ENCODE assay signal across 8 mouse cellular contexts in genomic region chr11:26996292-26997099, GRCm38 (mm10).
DNase-seq lines count a peak whose midpoint lies in the region; ATAC-seq lines count a peak whose summit lies in the region.

No protein-coding gene starts in this region.

- no peak overlapping the region for H3K27ac ChIP-seq in hindbrain, embryonic 11.5 days (ENCODE audit: low read depth, low read length)
- H3K27ac ChIP-seq in limb, embryonic 11.5 days (replicated peaks; ENCODE audit: low read depth, low read length): no peak overlapping the region

- 26% methylated on average over 3 of the region's 3 CpGs for WGBS in hindbrain, embryonic 11.5 days
- WGBS in limb, embryonic 11.5 days: 41% methylated on average over 3 of the region's 3 CpGs

- peak; percentile 51 for ATAC-seq in hindbrain, embryonic 11.5 days (ENCODE audit: low FRiP score)
- ATAC-seq in limb, embryonic 11.5 days (ENCODE audit: insufficient number of reproducible peaks, low FRiP score, low TSS enrichment, low read depth): no peak

- no peaks in the 10 kb centered on the region for H3K36me3 ChIP-seq in hindbrain, embryonic 11.5 days (ENCODE audit: control insufficient read depth, insufficient read depth, low read length)
- H3K36me3 ChIP-seq in limb, embryonic 11.5 days (ENCODE audit: control insufficient read depth, insufficient read depth, low read length): no peaks in the 10 kb centered on the region

- H3K27me3 ChIP-seq in hindbrain, embryonic 11.5 days (ENCODE audit: control insufficient read depth, insufficient read depth, low read length): no peaks in the 10 kb centered on the region
- no peaks in the 10 kb centered on the region for H3K27me3 ChIP-seq in limb, embryonic 11.5 days (ENCODE audit: control insufficient read depth, insufficient read depth, low read length)

- no peak overlapping the region for H3K9ac ChIP-seq in hindbrain, embryonic 11.5 days (ENCODE audit: low read depth, low read length)
- no peak overlapping the region for H3K9ac ChIP-seq in limb, embryonic 11.5 days (ENCODE audit: low read length)

- DNase-seq in cerebellum, adult 11 months: peak; percentile 0
- no peak for DNase-seq in cerebellum, adult 11-12 months
- DNase-seq in cerebellum, postnatal 14 days: peak; percentile 41 to 50
- peak; percentile 51 for DNase-seq in hindbrain, embryonic 11.5 days (ENCODE audit: low spot score)
- DNase-seq in limb, embryonic 11.5 days (ENCODE audit: low spot score): peak; percentile 53
- DNase-seq in right cerebral cortex, postnatal 10 days (ENCODE audit: low spot score in 2 of 2): peak; percentile 78 to 79
- no peak for DNase-seq in urinary bladder, postnatal 10 days (ENCODE audit: low spot score)
- no peak for DNase-seq in adrenal gland, postnatal 14 days

- no peaks in the 10 kb centered on the region for H3K9me3 ChIP-seq in hindbrain, embryonic 11.5 days (ENCODE audit: control insufficient read depth, low read length)
- no peaks in the 10 kb centered on the region for H3K9me3 ChIP-seq in limb, embryonic 11.5 days (ENCODE audit: control insufficient read depth, low read length)

- H3K4me1 ChIP-seq in hindbrain, embryonic 11.5 days (replicated peaks; ENCODE audit: control insufficient read depth, insufficient read depth, low read length): no peaks in the 10 kb centered on the region
- H3K4me1 ChIP-seq in limb, embryonic 11.5 days (ENCODE audit: control insufficient read depth, insufficient read depth, low read length): no peaks in the 10 kb centered on the region

- H3K4me2 ChIP-seq in hindbrain, embryonic 11.5 days (replicated peaks; ENCODE audit: low read depth, low read length): no peak overlapping the region
- no peak overlapping the region for H3K4me2 ChIP-seq in limb, embryonic 11.5 days (ENCODE audit: low read depth, severe bottlenecking)

- H3K4me3 ChIP-seq in hindbrain, embryonic 11.5 days (ENCODE audit: low read depth, low read length): no peak overlapping the region
- H3K4me3 ChIP-seq in limb, embryonic 11.5 days (ENCODE audit: low read depth, low read length): no peak overlapping the region

Comparison
In these comparisons a context has a peak if more than half of its experiments do, and no peak if none do; other contexts are left out.
1. DNase-seq: peak in cerebellum, adult 11 months (single experiment), cerebellum, postnatal 14 days (2 of 2), hindbrain, embryonic 11.5 days (single experiment), limb, embryonic 11.5 days (single experiment) and right cerebral cortex, postnatal 10 days (2 of 2); none in cerebellum, adult 11-12 months (single experiment), urinary bladder, postnatal 10 days (single experiment) and adrenal gland, postnatal 14 days (single experiment).